Mouse (Mus musculus): ENCODE results near the gene Lactbl1.

Lactbl1 gene

GRCm38 (mm10) chr4:136684485-136684884 is 62.1 kb downstream of the Lactbl1 start:
- no peak for DNase-seq (ENCODE audit: low spot score in 2 of 2)

GRCm38 (mm10) chr4:136685431-136685869 is 63.0 kb downstream of the Lactbl1 start:
- no peak for DNase-seq (ENCODE audit: low spot score in 2 of 2)

GRCm38 (mm10) chr4:136688113-136688512 is 65.7 kb downstream of the Lactbl1 start:
- no peak for DNase-seq (ENCODE audit: low spot score in 2 of 2)

All from urinary bladder, adult 18-20 months (tissue).